9 mouse cellular contexts compared by ENCODE assay signal in genomic region chr16:44542029-44542690, GRCm38 (mm10). TPM values are rescaled to one million over a fixed set of nuclear protein-coding genes. Genes with fewer than 3 reads are reported as not detected.
DNase-seq lines count a peak whose midpoint lies in the region; ATAC-seq and TF ChIP-seq lines count a peak whose summit lies in the region.
"Had no signal": no experiment of that assay in that cellular context is flagged by ENCODE, and none has a peak within 500 bp of the region (broad histone marks: within the 10 kb centered on the region; RNA-seq: fewer than 3 reads in every experiment).

No protein-coding gene starts in this region.

- H3K27me3 ChIP-seq in cerebellum, adult 2 months (ENCODE audit: control insufficient read depth, insufficient read depth, low read length), result no peaks in the 10 kb centered on the region
- no peaks in the 10 kb centered on the region for H3K27me3 ChIP-seq in lung, embryonic 15.5 days
- no peaks in the 10 kb centered on the region for H3K27me3 ChIP-seq in hindbrain, embryonic 11.5 days (ENCODE audit: control insufficient read depth, insufficient read depth, low read length)
- H3K27me3 ChIP-seq in midbrain, embryonic 15.5 days (replicated peaks), result no peaks in the 10 kb centered on the region

- ATAC-seq in lung, embryonic 15.5 days (ENCODE audit: borderline replicate concordance, extremely low read depth, low FRiP score, low TSS enrichment), result peak; percentile 82
- ATAC-seq in hindbrain, embryonic 11.5 days (ENCODE audit: low FRiP score), result no peak
- ATAC-seq in midbrain, embryonic 15.5 days (replicated peaks), result no peak

- peaks cover 71% of the 10 kb centered on the region for H3K4me1 ChIP-seq in cerebellum, adult 2 months (ENCODE audit: control insufficient read depth, insufficient read depth, low read length)
- peaks cover 78% of the 10 kb centered on the region for H3K4me1 ChIP-seq in lung, embryonic 15.5 days
- H3K4me1 ChIP-seq in hindbrain, embryonic 11.5 days (replicated peaks; ENCODE audit: control insufficient read depth, insufficient read depth, low read length), result peaks cover 32% of the 10 kb centered on the region
- peaks cover 59% of the 10 kb centered on the region for H3K4me1 ChIP-seq in midbrain, embryonic 15.5 days

- H3K36me3 ChIP-seq in lung, embryonic 15.5 days, result no peaks in the 10 kb centered on the region
- H3K36me3 ChIP-seq in hindbrain, embryonic 11.5 days (ENCODE audit: control insufficient read depth, insufficient read depth, low read length), result no peaks in the 10 kb centered on the region
- H3K36me3 ChIP-seq in midbrain, embryonic 15.5 days (replicated peaks), result no peaks in the 10 kb centered on the region

- no peak for TF ChIP-seq CTCF in cerebellum, adult 2 months (IDR thresholded peaks at IDR 0.05; ENCODE audit: borderline replicate concordance, insufficient read depth, low read depth, low read length)

- DNase-seq in cerebellum, adult 2 months, result no peak
- no peak for DNase-seq in cerebellum, postnatal 14 days
- no peak for DNase-seq in lung, postnatal 25 days (ENCODE audit: low spot score)
- DNase-seq in hindbrain, embryonic 11.5 days (ENCODE audit: low spot score), result no peak
- no peak for DNase-seq in thymus, postnatal 25 days
- DNase-seq in testis, postnatal 14 days (ENCODE audit: low spot score), result no peak

- no peak for TF ChIP-seq POLR2A in cerebellum, adult 2 months (IDR thresholded peaks at IDR 0.05; ENCODE audit: borderline replicate concordance, insufficient read depth, low read length)

- H3K9ac ChIP-seq in lung, embryonic 15.5 days, result no peak overlapping the region
- no peak overlapping the region for H3K9ac ChIP-seq in hindbrain, embryonic 11.5 days (ENCODE audit: low read depth, low read length)
- no peak overlapping the region for H3K9ac ChIP-seq in midbrain, embryonic 15.5 days

- WGBS in cerebellum, adult 2 months, result 26% methylated on average over 3 of the region's 3 CpGs
- WGBS in lung, embryonic 15.5 days, result 28% methylated on average over 3 of the region's 3 CpGs
- 43% methylated on average over 3 of the region's 3 CpGs for WGBS in hindbrain, embryonic 11.5 days
- 56% methylated on average over 3 of the region's 3 CpGs for WGBS in midbrain, embryonic 15.5 days

- H3K27ac ChIP-seq in cerebellum, adult 2 months (ENCODE audit: insufficient read depth, low read length), result peak overlapping the region; percentile 80
- H3K27ac ChIP-seq in lung, embryonic 15.5 days, result peak overlapping the region; percentile 76
- 0 out of 2 replicates have a peak overlapping the region, but pooled peaks have one; percentile 4 for H3K27ac ChIP-seq in hindbrain, embryonic 11.5 days (ENCODE audit: low read depth, low read length)
- 0 out of 2 replicates have a peak overlapping the region, but pooled peaks have one; percentile 41 for H3K27ac ChIP-seq in midbrain, embryonic 15.5 days

- H3K9me3 ChIP-seq in lung, embryonic 15.5 days, result no peaks in the 10 kb centered on the region
- no peaks in the 10 kb centered on the region for H3K9me3 ChIP-seq in hindbrain, embryonic 11.5 days (ENCODE audit: control insufficient read depth, low read length)
- no peaks in the 10 kb centered on the region for H3K9me3 ChIP-seq in midbrain, embryonic 15.5 days
- H3K9me3 ChIP-seq: megakaryocyte, embryonic 14.5 days had no signal

- peak overlapping the region; percentile 16; the same call in 1 of the 2 replicates for H3K4me2 ChIP-seq in lung, embryonic 15.5 days
- no peak overlapping the region for H3K4me2 ChIP-seq in hindbrain, embryonic 11.5 days (replicated peaks; ENCODE audit: low read depth, low read length)
- H3K4me2 ChIP-seq in midbrain, embryonic 15.5 days, result no peak overlapping the region

- no peak overlapping the region for H3K4me3 ChIP-seq in cerebellum, adult 2 months (replicated peaks; ENCODE audit: insufficient read depth, low read depth, low read length)
- H3K4me3 ChIP-seq in lung, embryonic 15.5 days, result no peak overlapping the region
- no peak overlapping the region for H3K4me3 ChIP-seq in hindbrain, embryonic 11.5 days (ENCODE audit: low read depth, low read length)
- H3K4me3 ChIP-seq in midbrain, embryonic 15.5 days, result no peak overlapping the region
- H3K4me3 ChIP-seq: megakaryocyte, embryonic 14.5 days had no signal

RNA-seq across cellular contexts. Expression of gene Boc, which starts 16.5 kb away (rescaled TPM):
- 37.9 and 43.6 TPM in 2 replicates for polyA plus RNA-seq in cerebellum, adult 2 months (2012; rRNA removed)
- 29.2 and 29.9 TPM in 2 replicates for polyA plus RNA-seq in lung, embryonic 15.5 days (2015; fragmentation: Nextera tagmentation; extraction: Ambion mirVana)
- polyA plus RNA-seq in hindbrain, embryonic 11.5 days (2014; fragmentation: Nextera tagmentation; extraction: Ambion mirVana), result 34.3 and 41.7 TPM in 2 replicates
- polyA plus RNA-seq in midbrain, embryonic 15.5 days (2015; fragmentation: Nextera tagmentation; extraction: Ambion mirVana), result 11.7 and 15.8 TPM in 2 replicates

Comparison
In these comparisons a context has a peak if more than half of its experiments do, and no peak if none do; other contexts are left out.
1. H3K27ac ChIP-seq: peak in every context shown above with its lines; median percentile 80 in cerebellum, adult 2 months; 76 in lung, embryonic 15.5 days; 41 in midbrain, embryonic 15.5 days; 4 in hindbrain, embryonic 11.5 days.